Mouse (Mus musculus) mouse trophoblast stem cell (cell line): ENCODE data around the gene C77080.

ENCODE experiments used
- in situ Hi-C, 2 experiments: fragments of 300-500 bp; cut with MseI, MboI; formaldehyde crosslinking; loops; 2 replicates in 1 of 2; 3 replicates in 1 of 2; pipeline ENCODE4 v1.15.1; 2025

The C77080 gene

GRCm38 (mm10) chr4:129239075-129239474 lies 22.1 kb downstream of the C77080 start:
- in situ Hi-C loops: no loop called here

- in situ Hi-C loops: no loop called here
These were observed 22.6 kb downstream of the C77080 start for GRCm38 (mm10) chr4:129238579-129239016.

- in situ Hi-C loops: no loop called here
These were observed 23.3 kb downstream of the C77080 start for GRCm38 (mm10) chr4:129237843-129238441.

GRCm38 (mm10) chr4:129236236-129236813 lies 24.9 kb downstream of the C77080 start:
- in situ Hi-C loops: no loop called here

- in situ Hi-C loops: no loop called here
These were observed 26.1 kb downstream of the C77080 start for GRCm38 (mm10) chr4:129235147-129235546.

GRCm38 (mm10) chr4:129234488-129234887 lies 26.7 kb downstream of the C77080 start:
- in situ Hi-C loops: no loop called here

GRCm38 (mm10) chr4:129232561-129233360 lies 28.4 kb downstream of the C77080 start:
- in situ Hi-C loops: no loop called here

- in situ Hi-C loops: no loop called here
These were observed 29.4 kb downstream of the C77080 start for GRCm38 (mm10) chr4:129231594-129232450.

- in situ Hi-C loops: no loop called here
These were observed 30.3 kb downstream of the C77080 start for GRCm38 (mm10) chr4:129230926-129231325.

GRCm38 (mm10) chr4:129227985-129228381 lies 33.2 kb downstream of the C77080 start:
- in situ Hi-C loops: no loop called here

- in situ Hi-C loops: no loop called here
These were observed 33.8 kb downstream of the C77080 start for GRCm38 (mm10) chr4:129227170-129227984.

GRCm38 (mm10) chr4:129226441-129226963 lies 34.7 kb downstream of the C77080 start:
- in situ Hi-C loops: no loop called here

- in situ Hi-C loops: no loop called here
These were observed 35.9 kb downstream of the C77080 start for GRCm38 (mm10) chr4:129225315-129225714.

GRCm38 (mm10) chr4:129223421-129224281 lies 37.6 kb downstream of the C77080 start:
- in situ Hi-C loops: no loop called here

GRCm38 (mm10) chr4:129222019-129222925 lies 38.9 kb downstream of the C77080 start:
- in situ Hi-C loops: no loop called here

- in situ Hi-C loops: no loop called here
These were observed 39.9 kb downstream of the C77080 start for GRCm38 (mm10) chr4:129221097-129222010.

GRCm38 (mm10) chr4:129220376-129221089 lies 40.7 kb downstream of the C77080 start:
- in situ Hi-C loops: no loop called here
